Mouse (Mus musculus): ENCODE results near the gene Gm43518. TPM values are rescaled to one million over a fixed set of nuclear protein-coding genes. Genes with fewer than 3 reads are reported as not detected.
A peak's percentile ranks its signal among the peaks of the same experiment; 100 is the strongest.

The Gm43518 gene
- polyA plus RNA-seq, 1 experiment from 2014 or later = 0.67 TPM

DNA sequence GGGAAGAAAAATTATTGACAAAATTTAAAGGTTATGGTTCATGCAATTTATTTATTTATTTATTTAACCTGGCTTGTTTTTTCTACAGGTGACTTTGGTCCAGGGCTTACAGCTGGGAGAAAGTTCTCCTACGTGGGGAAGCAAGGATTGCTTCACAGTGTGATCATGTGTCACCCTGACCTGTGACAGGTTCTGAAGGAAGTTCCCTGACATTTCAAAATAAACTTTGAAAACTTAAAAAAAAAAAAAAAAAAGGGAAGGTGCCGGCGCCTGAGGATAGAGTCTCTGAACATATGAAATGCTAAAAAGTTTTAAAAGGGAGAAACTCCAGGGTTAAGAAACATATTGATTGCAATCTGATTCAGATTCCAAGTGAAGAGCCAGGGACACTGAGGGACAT is 40.9 kb upstream of the Gm43518 start:
- H3K36me3 ChIP-seq (replicated peaks; ENCODE audit: insufficient read depth, low read length) = no peaks in the 10 kb centered on the region
- TF ChIP-seq EP300 (IDR thresholded peaks at IDR 0.05; ENCODE audit: low read depth) (no peak), CTCF (IDR thresholded peaks at IDR 0.05; ENCODE audit: low read depth) (no peak)
- WGBS (ENCODE audit: insufficient replicate concordance) = 43% methylated on average over 3 of the region's 3 CpGs

DNA sequence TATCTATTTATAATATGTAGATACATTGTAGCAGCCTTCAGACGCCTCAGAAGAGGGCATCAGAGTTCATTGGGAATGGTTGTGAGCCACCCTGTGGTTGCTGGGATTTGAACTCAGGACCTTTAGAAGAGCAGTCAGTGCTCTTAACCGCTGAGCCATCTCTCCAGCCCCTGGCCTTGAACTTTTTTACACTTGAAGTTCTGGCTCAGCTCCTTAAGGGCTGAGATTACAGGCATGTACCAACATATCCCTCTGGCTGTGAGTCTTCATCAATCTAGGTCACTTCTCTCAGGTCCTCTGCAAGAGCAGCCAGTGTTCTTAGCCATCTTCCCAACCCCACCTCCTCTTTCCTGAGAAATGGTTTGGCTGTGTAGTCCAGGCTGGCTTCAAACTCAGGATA is 36.9 kb upstream of the Gm43518 start:
- H3K36me3 ChIP-seq (replicated peaks; ENCODE audit: insufficient read depth, low read length) = no peaks in the 10 kb centered on the region
- H3K9ac ChIP-seq (replicated peaks) = no peak overlapping the region
- H3K4me3 ChIP-seq (ENCODE audit: low read depth, low read length) = no peak overlapping the region
- H3K27ac ChIP-seq (ENCODE audit: low read depth) = no peak overlapping the region
- no peaks in the 10 kb centered on the region for H3K4me1 ChIP-seq (ENCODE audit: insufficient read depth)
- H3K4me2 ChIP-seq (ENCODE audit: low read depth, low read length) = no peak overlapping the region
- ATAC-seq (no peak), DNase-seq (no peak)
- H3K9me3 ChIP-seq (ENCODE audit: low read length) = no peaks in the 10 kb centered on the region
- 71% methylated on average over 2 of the region's 2 CpGs for WGBS (ENCODE audit: insufficient replicate concordance)
- TF ChIP-seq CTCF (IDR thresholded peaks at IDR 0.05; ENCODE audit: low read depth) (no peak), EP300 (IDR thresholded peaks at IDR 0.05; ENCODE audit: low read depth) (no peak)
- H3K27me3 ChIP-seq (ENCODE audit: insufficient read depth, low read length) = no peaks in the 10 kb centered on the region

More for the DNA sequence above, 40.9 kb upstream of the Gm43518 start:
- Histone ChIP-seq H3K27ac (ENCODE audit: low read depth) (no peak overlapping the region), H3K4me1 (ENCODE audit: insufficient read depth) (no peaks in the 10 kb centered on the region), H3K4me3 (ENCODE audit: low read depth, low read length) (no peak overlapping the region), H3K27me3 (ENCODE audit: insufficient read depth, low read length) (no peaks in the 10 kb centered on the region), H3K9ac (replicated peaks) (no peak overlapping the region), H3K9me3 (ENCODE audit: low read length) (no peaks in the 10 kb centered on the region), H3K4me2 (ENCODE audit: low read depth, low read length) (no peak overlapping the region)
- ATAC-seq = no peak
- no peak for DNase-seq

DNA sequence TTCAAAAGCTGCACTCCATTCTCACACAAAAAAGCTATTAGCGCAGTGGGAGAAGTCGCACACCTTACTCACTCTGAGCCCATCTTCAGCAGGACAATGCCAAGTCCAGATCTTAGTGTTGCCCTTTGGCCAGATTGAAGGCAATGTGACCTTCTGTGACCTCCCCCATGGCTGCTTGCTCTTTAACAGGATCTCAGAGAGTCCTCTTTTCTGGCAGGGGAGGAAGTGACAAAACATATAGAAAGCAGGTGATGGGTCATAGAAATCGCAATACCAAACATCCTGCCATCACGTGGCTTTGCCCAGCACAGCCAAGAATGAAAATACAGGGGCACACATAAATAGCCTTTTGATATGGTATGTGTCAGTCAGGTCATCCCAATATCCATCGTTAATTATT is 36.2 kb upstream of the Gm43518 start:
- no peak overlapping the region for H3K9ac ChIP-seq (replicated peaks)
- H3K4me3 ChIP-seq (ENCODE audit: low read depth, low read length) = no peak overlapping the region
- no peaks in the 10 kb centered on the region for H3K4me1 ChIP-seq (ENCODE audit: insufficient read depth)
- no peak overlapping the region for H3K4me2 ChIP-seq (ENCODE audit: low read depth, low read length)
- no peaks in the 10 kb centered on the region for H3K36me3 ChIP-seq (replicated peaks; ENCODE audit: insufficient read depth, low read length)
- H3K27me3 ChIP-seq (ENCODE audit: insufficient read depth, low read length) = no peaks in the 10 kb centered on the region
- no peak for DNase-seq
- ATAC-seq = peak; percentile 64; the same call in 1 of the 2 replicates
- H3K27ac ChIP-seq (ENCODE audit: low read depth) = no peak overlapping the region
- TF ChIP-seq CTCF (IDR thresholded peaks at IDR 0.05; ENCODE audit: low read depth) (no peak), EP300 (IDR thresholded peaks at IDR 0.05; ENCODE audit: low read depth) (no peak)
- H3K9me3 ChIP-seq (ENCODE audit: low read length) = no peaks in the 10 kb centered on the region
- 65% methylated on average over 5 of the region's 5 CpGs for WGBS (ENCODE audit: insufficient replicate concordance)

DNA sequence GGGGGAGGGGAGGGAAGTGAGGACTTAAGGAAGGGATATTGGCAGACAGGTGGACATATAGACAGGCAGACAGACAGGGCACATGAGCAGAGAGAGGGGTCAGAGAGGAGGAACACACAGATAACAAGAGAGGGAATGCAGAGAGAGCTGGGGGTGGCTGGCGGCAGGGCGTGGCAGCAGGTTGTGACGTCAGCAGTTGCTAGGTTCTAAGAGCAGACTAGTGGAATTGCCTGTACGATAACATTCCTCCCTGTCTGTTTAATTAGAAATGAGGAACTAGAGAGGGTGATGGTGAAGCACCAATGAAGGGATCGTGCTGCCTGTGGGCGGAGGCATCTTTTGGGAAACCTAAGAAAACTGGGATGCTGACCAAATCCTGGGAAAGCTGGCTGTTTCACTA is 35.5 kb upstream of the Gm43518 start:
- H3K36me3 ChIP-seq (replicated peaks; ENCODE audit: insufficient read depth, low read length) = no peaks in the 10 kb centered on the region
- H3K27ac ChIP-seq (ENCODE audit: low read depth) = no peak overlapping the region
- no peak overlapping the region for H3K9ac ChIP-seq (replicated peaks)
- TF ChIP-seq EP300 (IDR thresholded peaks at IDR 0.05; ENCODE audit: low read depth) (no peak), CTCF (IDR thresholded peaks at IDR 0.05; ENCODE audit: low read depth) (no peak)
- ATAC-seq (peak; percentile 48; the same call in 1 of the 2 replicates), DNase-seq (peak; percentile 64)
- no peaks in the 10 kb centered on the region for H3K9me3 ChIP-seq (ENCODE audit: low read length)
- no peaks in the 10 kb centered on the region for H3K4me1 ChIP-seq (ENCODE audit: insufficient read depth)
- no peak overlapping the region for H3K4me3 ChIP-seq (ENCODE audit: low read depth, low read length)
- H3K27me3 ChIP-seq (ENCODE audit: insufficient read depth, low read length) = no peaks in the 10 kb centered on the region
- WGBS (ENCODE audit: insufficient replicate concordance) = 26% methylated on average over 6 of the region's 6 CpGs
- H3K4me2 ChIP-seq (ENCODE audit: low read depth, low read length) = no peak overlapping the region

DNA sequence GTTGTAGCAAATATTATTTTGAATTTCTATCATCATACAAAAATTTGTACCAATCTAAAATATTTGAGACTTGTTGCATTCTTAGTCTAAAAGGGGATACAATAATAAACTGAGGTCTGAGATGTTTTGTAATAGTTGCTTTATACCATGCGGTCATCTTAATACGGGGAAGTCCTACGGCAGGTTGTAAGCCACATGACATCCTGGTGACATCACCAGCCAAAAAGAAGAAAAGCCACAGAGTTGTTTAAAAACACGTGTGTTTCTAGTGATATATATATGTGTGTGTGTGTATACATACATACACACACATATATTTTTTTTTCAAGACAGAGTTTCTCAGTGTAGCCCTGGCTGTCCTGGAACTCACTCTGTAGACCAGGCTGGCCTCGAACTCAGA is 33.7 kb upstream of the Gm43518 start:
- H3K9ac ChIP-seq (replicated peaks) = no peak overlapping the region
- H3K4me3 ChIP-seq (ENCODE audit: low read depth, low read length) = no peak overlapping the region
- DNase-seq (no peak), ATAC-seq (no peak)
- H3K4me2 ChIP-seq (ENCODE audit: low read depth, low read length) = no peak overlapping the region
- H3K27me3 ChIP-seq (ENCODE audit: insufficient read depth, low read length) = no peaks in the 10 kb centered on the region
- H3K4me1 ChIP-seq (ENCODE audit: insufficient read depth) = no peaks in the 10 kb centered on the region
- H3K27ac ChIP-seq (ENCODE audit: low read depth) = no peak overlapping the region
- TF ChIP-seq CTCF (IDR thresholded peaks at IDR 0.05; ENCODE audit: low read depth) (no peak), EP300 (IDR thresholded peaks at IDR 0.05; ENCODE audit: low read depth) (no peak)
- H3K9me3 ChIP-seq (ENCODE audit: low read length) = no peaks in the 10 kb centered on the region
- H3K36me3 ChIP-seq (replicated peaks; ENCODE audit: insufficient read depth, low read length) = no peaks in the 10 kb centered on the region
- WGBS (ENCODE audit: insufficient replicate concordance) = 64% methylated on average over 5 of the region's 5 CpGs

DNA sequence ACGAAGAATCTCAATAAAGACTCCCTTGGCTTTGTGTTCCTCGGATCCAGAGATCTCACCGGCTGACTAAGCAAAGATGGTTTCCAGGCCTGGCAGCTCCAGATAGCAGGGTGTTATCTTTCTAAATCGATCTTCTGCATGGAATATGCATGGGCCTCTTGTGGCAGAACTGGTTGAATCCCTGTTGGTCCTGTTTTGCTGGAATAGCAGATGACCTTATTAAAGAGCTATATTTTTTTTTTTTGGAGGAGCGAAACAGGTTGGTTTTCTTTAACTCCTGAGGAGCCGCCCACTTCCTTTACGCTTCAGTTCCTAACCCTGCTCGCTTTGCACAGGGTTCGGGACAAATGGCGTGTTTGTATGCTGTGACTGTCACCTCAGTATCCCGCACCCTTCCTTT is 30.8 kb upstream of the Gm43518 start:
- TF ChIP-seq EP300 (IDR thresholded peaks at IDR 0.05; ENCODE audit: low read depth) (no peak), CTCF (IDR thresholded peaks at IDR 0.05; ENCODE audit: low read depth) (no peak)
- H3K9me3 ChIP-seq (ENCODE audit: low read length) = no peaks in the 10 kb centered on the region
- H3K4me1 ChIP-seq (ENCODE audit: insufficient read depth) = no peaks in the 10 kb centered on the region
- no peak overlapping the region for H3K4me2 ChIP-seq (ENCODE audit: low read depth, low read length)
- no peak overlapping the region for H3K4me3 ChIP-seq (ENCODE audit: low read depth, low read length)
- no peak for DNase-seq
- no peak overlapping the region for H3K9ac ChIP-seq (replicated peaks)
- 76% methylated on average over 11 of the region's 11 CpGs for WGBS (ENCODE audit: insufficient replicate concordance)
- H3K27me3 ChIP-seq (ENCODE audit: insufficient read depth, low read length) = no peaks in the 10 kb centered on the region
- H3K36me3 ChIP-seq (replicated peaks; ENCODE audit: insufficient read depth, low read length) = no peaks in the 10 kb centered on the region
- ATAC-seq = no peak
- H3K27ac ChIP-seq (ENCODE audit: low read depth) = no peak overlapping the region

DNA sequence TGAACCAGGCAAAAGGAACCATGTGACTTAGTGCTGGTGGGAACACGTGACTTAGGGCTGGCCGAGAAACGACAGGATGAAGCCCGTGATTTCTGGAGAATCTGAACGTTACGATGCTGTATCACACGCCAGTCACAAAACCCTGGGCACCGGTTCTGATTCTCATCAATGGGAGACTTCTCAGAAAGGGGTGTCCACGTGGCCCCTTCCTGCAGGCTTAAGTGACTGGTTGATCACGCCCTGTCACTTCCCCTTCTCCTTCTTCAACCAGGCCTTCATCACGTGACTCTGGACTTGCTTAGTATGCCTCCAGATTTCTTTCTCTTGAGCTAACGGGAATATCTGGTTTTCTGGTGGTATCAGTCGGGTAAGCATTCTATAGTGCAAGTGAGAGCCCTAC is 29.9 kb upstream of the Gm43518 start:
- TF ChIP-seq CTCF (IDR thresholded peaks at IDR 0.05; ENCODE audit: low read depth) (no peak), EP300 (IDR thresholded peaks at IDR 0.05; ENCODE audit: low read depth) (no peak)
- Histone ChIP-seq H3K27me3 (ENCODE audit: insufficient read depth, low read length) (no peaks in the 10 kb centered on the region), H3K9ac (replicated peaks) (no peak overlapping the region), H3K4me2 (ENCODE audit: low read depth, low read length) (no peak overlapping the region), H3K9me3 (ENCODE audit: low read length) (no peaks in the 10 kb centered on the region), H3K27ac (ENCODE audit: low read depth) (no peak overlapping the region), H3K4me1 (ENCODE audit: insufficient read depth) (no peaks in the 10 kb centered on the region), H3K4me3 (ENCODE audit: low read depth, low read length) (no peak overlapping the region), H3K36me3 (replicated peaks; ENCODE audit: insufficient read depth, low read length) (no peaks in the 10 kb centered on the region)
- WGBS (ENCODE audit: insufficient replicate concordance) = 45% methylated on average over 13 of the region's 13 CpGs
- DNase-seq = no peak
- ATAC-seq = no peak
